Mouse (Mus musculus) bone marrow, adult 2 months (tissue): ENCODE measurements around the gene Myoz1. TPM values are rescaled to one million over a fixed set of nuclear protein-coding genes. Genes with fewer than 3 reads are reported as not detected.

Experiments used
- H3K27ac ChIP-seq: fragments of 200-500 bp; 2 replicates; pipeline ENCODE4 v1.5.1; 2012; ENCODE audit warnings: low read depth, mild to moderate bottlenecking, control low read depth, inconsistent platforms, low read length; ENCODE audit not compliant: control insufficient read depth, poor library complexity, insufficient read depth
- H3K4me1 ChIP-seq: fragments of 200-500 bp; 2 replicates; pipeline ENCODE4 v1.6.1; 2011; ENCODE audit warnings: low read length; ENCODE audit not compliant: control insufficient read depth, insufficient read depth
- H3K4me3 ChIP-seq: fragments of 200-500 bp; replicated peaks from 2 replicates; pipeline ENCODE3; 2011; ENCODE audit warnings: mild to moderate bottlenecking, low read depth, low read length, control low read depth; ENCODE audit not compliant: control insufficient read depth
- CTCF ChIP-seq: fragments of 200-500 bp; IDR thresholded peaks from 2 replicates; pipeline ENCODE4 v1.5.1; 2011; ENCODE audit warnings: low read length, control low read depth; ENCODE audit not compliant: control insufficient read depth, insufficient read depth
- POLR2A ChIP-seq: fragments of 200-500 bp; IDR thresholded peaks from 2 replicates; pipeline ENCODE4 v1.6.1; 2011; ENCODE audit warnings: low read depth, mild to moderate bottlenecking, control low read depth, low read length, borderline replicate concordance; ENCODE audit not compliant: control insufficient read depth
- WGBS: fragments of 180-500 bp; shearing (Covaris S2); methylation state at CpG from one replicate; pipeline ENCODE4 v1.1.7; 2018; 5-methylcytosine and 5-hydroxymethylcytosine counted together
- polyA plus RNA-seq: library from polyadenylated mRNA; stranded (reverse); fragments of >200 nt; gene quantifications from 2 replicates; pipeline ENCODE4 v1.2.4, GENCODE M21; 2011; ENCODE audit warnings: low replicate concordance; ENCODE audit not compliant: missing spikeins, insufficient read depth, insufficient read length

Myoz1 gene
- polyA plus RNA-seq, 1 experiment, result 4.7 TPM

- H3K4me3 ChIP-seq, result no peak overlapping the region
- no peak overlapping the region for H3K27ac ChIP-seq
- no peak for TF ChIP-seq POLR2A
- no peak for TF ChIP-seq CTCF
- H3K4me1 ChIP-seq, result no peaks in the 10 kb centered on the region; the same call in 1 of the 2 replicates
These were observed 37.2 kb downstream of the Myoz1 start for GRCm38 (mm10) chr14:20619131-20619530.

- H3K27ac ChIP-seq, result no peak overlapping the region
- no peaks in the 10 kb centered on the region; the same call in 1 of the 2 replicates for H3K4me1 ChIP-seq
- H3K4me3 ChIP-seq, result no peak overlapping the region
- WGBS, result 5% methylated on average over 5 of the region's 5 CpGs
- no peak for TF ChIP-seq POLR2A
- TF ChIP-seq CTCF, result no peak
These were observed 38.1 kb downstream of the Myoz1 start for GRCm38 (mm10) chr14:20618211-20618610.

GRCm38 (mm10) chr14:20616421-20616820 lies 39.9 kb downstream of the Myoz1 start:
- H3K27ac ChIP-seq, result no peak overlapping the region
- H3K4me1 ChIP-seq, result no peaks in the 10 kb centered on the region; the same call in 1 of the 2 replicates
- TF ChIP-seq POLR2A (no peak), CTCF (no peak)
- 35% methylated on average over 2 of the region's 2 CpGs for WGBS
- H3K4me3 ChIP-seq, result no peak overlapping the region

GRCm38 (mm10) chr14:20615075-20615474 lies 41.3 kb downstream of the Myoz1 start:
- Histone ChIP-seq H3K4me3 (no peak overlapping the region), H3K27ac (no peak overlapping the region), H3K4me1 (no peaks in the 10 kb centered on the region; the same call in 1 of the 2 replicates)
- no peak for TF ChIP-seq POLR2A
- TF ChIP-seq CTCF, result no peak
- WGBS, result 98% methylated on average over 2 of the region's 2 CpGs

GRCm38 (mm10) chr14:20612820-20613219 lies 43.5 kb downstream of the Myoz1 start:
- Histone ChIP-seq H3K4me3 (no peak overlapping the region), H3K4me1 (no peaks in the 10 kb centered on the region; the same call in 1 of the 2 replicates), H3K27ac (no peak overlapping the region)
- WGBS, result 89% methylated on average over 1 of the region's 1 CpGs
- TF ChIP-seq CTCF, result no peak
- TF ChIP-seq POLR2A, result no peak

- H3K4me3 ChIP-seq, result no peak overlapping the region
- TF ChIP-seq POLR2A (no peak), CTCF (no peak)
- 89% methylated on average over 4 of the region's 4 CpGs for WGBS
- H3K27ac ChIP-seq, result no peak overlapping the region
- peaks cover 2% of the 10 kb centered on the region; the same call in 1 of the 2 replicates for H3K4me1 ChIP-seq
These were observed 46.2 kb downstream of the Myoz1 start for GRCm38 (mm10) chr14:20610146-20610545.

- Histone ChIP-seq H3K27ac (no peak overlapping the region), H3K4me3 (no peak overlapping the region), H3K4me1 (peaks cover 2% of the 10 kb centered on the region; the same call in 1 of the 2 replicates)
- WGBS, result 59% methylated on average over 3 of the region's 3 CpGs
- TF ChIP-seq POLR2A (no peak), CTCF (no peak)
These were observed 46.8 kb downstream of the Myoz1 start for GRCm38 (mm10) chr14:20609519-20609918.

- Histone ChIP-seq H3K4me1 (peaks cover 2% of the 10 kb centered on the region; the same call in 1 of the 2 replicates), H3K4me3 (no peak overlapping the region), H3K27ac (no peak overlapping the region)
- TF ChIP-seq CTCF (no peak), POLR2A (no peak)
- 39% methylated on average over 9 of the region's 9 CpGs for WGBS
These were observed 48.8 kb downstream of the Myoz1 start for GRCm38 (mm10) chr14:20607396-20608126.
